Mouse (Mus musculus): ENCODE measurements at regions not wholly inside any gene's neighbourhood (a gene's known extent, or its start where the extent isn't known, plus 50 kb on each side); places are given as distances from the start of the nearest gene placed in this dataset.

GRCm38 (mm10) chr17:87501098-87501497 lies 54.4 kb upstream of the Calm2 start:
- H3K4me3 ChIP-seq (replicated peaks), result no peak overlapping the region
- TF ChIP-seq GATA1 (IDR thresholded peaks at IDR 0.05; ENCODE audit: borderline replicate concordance, low read length) (no peak), FLI1 (IDR thresholded peaks at IDR 0.05; ENCODE audit: low read length) (no peak)
- H3K4me1 ChIP-seq, result peaks cover 11% of the 10 kb centered on the region
- no peaks in the 10 kb centered on the region for H3K9me3 ChIP-seq
- H3K27me3 ChIP-seq (replicated peaks), result peaks cover 45% of the 10 kb centered on the region
- H3K36me3 ChIP-seq (replicated peaks; ENCODE audit: low read length), result no peaks in the 10 kb centered on the region

- H3K4me1 ChIP-seq, result peaks cover 11% of the 10 kb centered on the region
- H3K36me3 ChIP-seq (replicated peaks; ENCODE audit: low read length), result no peaks in the 10 kb centered on the region
- no peak overlapping the region for H3K4me3 ChIP-seq (replicated peaks)
- H3K9me3 ChIP-seq, result no peaks in the 10 kb centered on the region
- H3K27me3 ChIP-seq (replicated peaks), result peaks cover 45% of the 10 kb centered on the region
- TF ChIP-seq GATA1 (IDR thresholded peaks at IDR 0.05; ENCODE audit: borderline replicate concordance, low read length) (no peak), FLI1 (IDR thresholded peaks at IDR 0.05; ENCODE audit: low read length) (no peak)
These were observed 55.1 kb upstream of the Calm2 start for GRCm38 (mm10) chr17:87501687-87502387.

GRCm38 (mm10) chr17:87502388-87503369 lies 55.9 kb upstream of the Calm2 start:
- peaks cover 11% of the 10 kb centered on the region for H3K4me1 ChIP-seq
- no peaks in the 10 kb centered on the region for H3K36me3 ChIP-seq (replicated peaks; ENCODE audit: low read length)
- TF ChIP-seq GATA1 (IDR thresholded peaks at IDR 0.05; ENCODE audit: borderline replicate concordance, low read length), result no peak
- TF ChIP-seq FLI1 (IDR thresholded peaks at IDR 0.05; ENCODE audit: low read length), result no peak
- peaks cover 47% of the 10 kb centered on the region for H3K27me3 ChIP-seq (replicated peaks)
- no peak overlapping the region for H3K4me3 ChIP-seq (replicated peaks)
- H3K9me3 ChIP-seq, result no peaks in the 10 kb centered on the region

- peaks cover 11% of the 10 kb centered on the region for H3K4me1 ChIP-seq
- H3K4me3 ChIP-seq (replicated peaks), result no peak overlapping the region
- H3K36me3 ChIP-seq (replicated peaks; ENCODE audit: low read length), result no peaks in the 10 kb centered on the region
- H3K9me3 ChIP-seq, result no peaks in the 10 kb centered on the region
- TF ChIP-seq FLI1 (IDR thresholded peaks at IDR 0.05; ENCODE audit: low read length) (no peak), GATA1 (IDR thresholded peaks at IDR 0.05; ENCODE audit: borderline replicate concordance, low read length) (no peak)
- peaks cover 42% of the 10 kb centered on the region for H3K27me3 ChIP-seq (replicated peaks)
These were observed 56.8 kb upstream of the Calm2 start for GRCm38 (mm10) chr17:87503491-87503890.

GRCm38 (mm10) chr17:87504960-87505681 lies 58.4 kb upstream of the Calm2 start:
- no peaks in the 10 kb centered on the region for H3K36me3 ChIP-seq (replicated peaks; ENCODE audit: low read length)
- peaks cover 16% of the 10 kb centered on the region for H3K4me1 ChIP-seq
- TF ChIP-seq GATA1 (IDR thresholded peaks at IDR 0.05; ENCODE audit: borderline replicate concordance, low read length) (no peak), FLI1 (IDR thresholded peaks at IDR 0.05; ENCODE audit: low read length) (no peak)
- H3K9me3 ChIP-seq, result no peaks in the 10 kb centered on the region
- peaks cover 30% of the 10 kb centered on the region for H3K27me3 ChIP-seq (replicated peaks)
- no peak overlapping the region for H3K4me3 ChIP-seq (replicated peaks)

GRCm38 (mm10) chr17:87507848-87508247 lies 61.1 kb upstream of the Calm2 start:
- Histone ChIP-seq H3K4me3 (replicated peaks) (no peak overlapping the region), H3K4me1 (peaks cover 19% of the 10 kb centered on the region), H3K9me3 (no peaks in the 10 kb centered on the region), H3K36me3 (replicated peaks; ENCODE audit: low read length) (no peaks in the 10 kb centered on the region), H3K27me3 (replicated peaks) (peaks cover 7% of the 10 kb centered on the region)
- TF ChIP-seq FLI1 (IDR thresholded peaks at IDR 0.05; ENCODE audit: low read length) (no peak), GATA1 (IDR thresholded peaks at IDR 0.05; ENCODE audit: borderline replicate concordance, low read length) (no peak)

GRCm38 (mm10) chr17:87508582-87509253 lies 62.0 kb upstream of the Calm2 start:
- Histone ChIP-seq H3K27me3 (replicated peaks) (peaks cover 4% of the 10 kb centered on the region), H3K4me1 (peaks cover 24% of the 10 kb centered on the region), H3K36me3 (replicated peaks; ENCODE audit: low read length) (no peaks in the 10 kb centered on the region), H3K4me3 (replicated peaks) (no peak overlapping the region), H3K9me3 (no peaks in the 10 kb centered on the region)
- TF ChIP-seq GATA1 (IDR thresholded peaks at IDR 0.05; ENCODE audit: borderline replicate concordance, low read length), result no peak
- no peak for TF ChIP-seq FLI1 (IDR thresholded peaks at IDR 0.05; ENCODE audit: low read length)

- no peaks in the 10 kb centered on the region for H3K9me3 ChIP-seq
- no peak overlapping the region for H3K4me3 ChIP-seq (replicated peaks)
- TF ChIP-seq GATA1 (IDR thresholded peaks at IDR 0.05; ENCODE audit: borderline replicate concordance, low read length) (no peak), FLI1 (IDR thresholded peaks at IDR 0.05; ENCODE audit: low read length) (no peak)
- H3K36me3 ChIP-seq (replicated peaks; ENCODE audit: low read length), result no peaks in the 10 kb centered on the region
- H3K4me1 ChIP-seq, result peaks cover 40% of the 10 kb centered on the region
- H3K27me3 ChIP-seq (replicated peaks), result peaks cover 2% of the 10 kb centered on the region
These were observed 65.4 kb upstream of the Calm2 start for GRCm38 (mm10) chr17:87512000-87512611.

- no peaks in the 10 kb centered on the region for H3K9me3 ChIP-seq
- TF ChIP-seq FLI1 (IDR thresholded peaks at IDR 0.05; ENCODE audit: low read length) (no peak), GATA1 (IDR thresholded peaks at IDR 0.05; ENCODE audit: borderline replicate concordance, low read length) (no peak)
- H3K4me3 ChIP-seq (replicated peaks), result peak overlapping the region; percentile 78
- H3K4me1 ChIP-seq, result peaks cover 41% of the 10 kb centered on the region
- H3K36me3 ChIP-seq (replicated peaks; ENCODE audit: low read length), result no peaks in the 10 kb centered on the region
- H3K27me3 ChIP-seq (replicated peaks), result peaks cover 7% of the 10 kb centered on the region
These were observed 67.1 kb upstream of the Calm2 start for GRCm38 (mm10) chr17:87513822-87514221.
